Mouse (Mus musculus): ENCODE data around the gene Camp. TPM values are rescaled to one million over a fixed set of nuclear protein-coding genes. Genes with fewer than 3 reads are reported as not detected.
A peak's percentile ranks its signal among the peaks of the same experiment; 100 is the strongest.
"Not testable (repeated sequence)": the region's sequence is repeated elsewhere in the genome, so short reads cannot be mapped to it uniquely, and the experiment has no call there.

The Camp gene
- total RNA-seq, 2 experiments from 2014 or later = not detected

- no peak for TF ChIP-seq CTCF (conservative IDR thresholded peaks at IDR 0.05)
- DNase-seq (ENCODE audit: low spot score in 2 of 2) = no peak
- Histone ChIP-seq H3K4me3 (no peak overlapping the region), H3K27ac (no peak overlapping the region)
These were observed 23.7 kb downstream of the Camp start for GRCm38 (mm10) chr9:109825739-109826138.

- TF ChIP-seq CTCF (conservative IDR thresholded peaks at IDR 0.05) = no peak
- peak; percentile 19 to 72 for DNase-seq (ENCODE audit: low spot score in 2 of 2)
- H3K27ac ChIP-seq = peak overlapping the region; percentile 77
- peak overlapping the region; percentile 32 for H3K4me3 ChIP-seq
These were observed 33.1 kb downstream of the Camp start for GRCm38 (mm10) chr9:109816341-109816740.

GRCm38 (mm10) chr9:109813424-109813823 lies 36.0 kb downstream of the Camp start:
- no peak for TF ChIP-seq CTCF (conservative IDR thresholded peaks at IDR 0.05)
- peak in 1 of 2 experiments; percentile 7 for DNase-seq (ENCODE audit: low spot score in 2 of 2)
- Histone ChIP-seq H3K4me3 (no peak overlapping the region), H3K27ac (peak overlapping the region; percentile 55; the same call in 1 of the 2 replicates)

- H3K4me3 ChIP-seq = no peak within 1 kb of the TSS
- no peak for TF ChIP-seq CTCF (conservative IDR thresholded peaks at IDR 0.05)
- H3K27ac ChIP-seq = no peak within 1 kb of the TSS
- DNase-seq (ENCODE audit: low spot score in 2 of 2) = no peak
These were observed 37.4 kb downstream of the Camp start, which contains the start of gene Spink8 for GRCm38 (mm10) chr9:109811980-109812379. Gene Spink8 (plus strand): TSS chr9:109812280.

- no peak overlapping the region for H3K27ac ChIP-seq
- no peak overlapping the region for H3K4me3 ChIP-seq
- no peak for TF ChIP-seq CTCF (conservative IDR thresholded peaks at IDR 0.05)
- DNase-seq (ENCODE audit: low spot score in 2 of 2) = no peak
These were observed 41.5 kb downstream of the Camp start for GRCm38 (mm10) chr9:109807898-109808297.

- Histone ChIP-seq H3K27ac (no peak overlapping the region), H3K4me3 (no peak overlapping the region)
- no peak for DNase-seq (ENCODE audit: low spot score in 2 of 2)
- no peak for TF ChIP-seq CTCF (conservative IDR thresholded peaks at IDR 0.05)
These were observed 42.6 kb downstream of the Camp start for GRCm38 (mm10) chr9:109806695-109807293.

GRCm38 (mm10) chr9:109806260-109806659 lies 43.2 kb downstream of the Camp start:
- Histone ChIP-seq H3K27ac (no peak overlapping the region), H3K4me3 (no peak overlapping the region)
- no peak for TF ChIP-seq CTCF (conservative IDR thresholded peaks at IDR 0.05)
- no peak for DNase-seq (ENCODE audit: low spot score in 2 of 2)

GRCm38 (mm10) chr9:109805596-109805995 lies 43.8 kb downstream of the Camp start:
- H3K4me3 ChIP-seq; H3K27ac ChIP-seq; DNase-seq (ENCODE audit: low spot score in 2 of 2): not testable (repeated sequence)

- H3K27ac ChIP-seq = no peak overlapping the region
- peak in 1 of 2 experiments; percentile 10 for DNase-seq (ENCODE audit: low spot score in 2 of 2)
- no peak overlapping the region for H3K4me3 ChIP-seq
- TF ChIP-seq CTCF (conservative IDR thresholded peaks at IDR 0.05) = peak; percentile 72
These were observed 51.4 kb downstream of the Camp start for GRCm38 (mm10) chr9:109798051-109798450.

Small RNA genes within 50 kb of the gene (microRNA-seq; reads per million reads assigned to microRNA genes)
- 0 reads per million in 2 experiments for gene Mir7089

Other genes starting within 250 kb of the Camp start
- not detected for gene Fbxw24, start 223.6 kb downstream of the Camp start, total RNA-seq (2021)
- gene Fbxw25, start 185.0 kb downstream of the Camp start, total RNA-seq (2021) = not detected
- gene Fbxw18, start 146.9 kb downstream of the Camp start, total RNA-seq (2021) = not detected
- not detected for gene Fbxw26, start 103.5 kb downstream of the Camp start, total RNA-seq (2021)
- not detected for gene Fbxw27, start 58.9 kb downstream of the Camp start, total RNA-seq (2021)
- 10 to 100 TPM; 60.8 to 71.0 TPM for gene Spink8, start 37.3 kb downstream of the Camp start, total RNA-seq (2021)
- gene Nme6, start 16.9 kb downstream of the Camp start, total RNA-seq (2021) = 10 to 100 TPM; 12.0 to 12.2 TPM
- 1 to 10 TPM; 4.7 TPM for gene Cdc25a, start 26.0 kb upstream of the Camp start, total RNA-seq (2021)
- 100 to 1,000 TPM; 578 to 579 TPM for gene Map4, start 81.8 kb upstream of the Camp start, total RNA-seq (2021)

Measured in layer of hippocampus, adult 2 months (tissue).